Mouse (Mus musculus) skeletal muscle tissue, adult 2 months (tissue): ENCODE data around the gene Spin1.
A peak's percentile ranks its signal among the peaks of the same experiment; 100 is the strongest.
"Not testable (repeated sequence)": the region's sequence is repeated elsewhere in the genome, so short reads cannot be mapped to it uniquely, and the experiment has no call there.

ENCODE experiments used
- DNase-seq: peaks from one replicate; pipeline ENCODE4 v3.0.0-alpha.2; 2012; ENCODE audit warnings: low read depth, low spot score

Gene Spin1

GRCm38 (mm10) chr13:51100233-51101015, at the start of gene Spin1:
Gene Spin1 (plus strand): TSS chr13:51100880.
- DNase-seq, result peak; percentile 44

- no peak for DNase-seq
Measured at GRCm38 (mm10) chr13:51051016-51051415, 49.7 kb upstream of the Spin1 start.

GRCm38 (mm10) chr13:51052408-51052807, 48.3 kb upstream of the Spin1 start:
- no peak for DNase-seq

- no peak for DNase-seq
Measured at GRCm38 (mm10) chr13:51063024-51063423, 37.7 kb upstream of the Spin1 start.

- no peak for DNase-seq
Measured at GRCm38 (mm10) chr13:51063721-51064120, 37.0 kb upstream of the Spin1 start.

GRCm38 (mm10) chr13:51064429-51064828, 36.3 kb upstream of the Spin1 start:
- DNase-seq, result no peak

- peak; percentile 62 for DNase-seq
Measured at GRCm38 (mm10) chr13:51071063-51071680, 29.5 kb upstream of the Spin1 start.

- peak; percentile 35 for DNase-seq
Measured at GRCm38 (mm10) chr13:51071763-51072276, 28.9 kb upstream of the Spin1 start.

- DNase-seq, result no peak
Measured at GRCm38 (mm10) chr13:51072917-51073843, 27.5 kb upstream of the Spin1 start.

GRCm38 (mm10) chr13:51074081-51074680, 26.5 kb upstream of the Spin1 start:
- DNase-seq, result no peak

GRCm38 (mm10) chr13:51076191-51076590, 24.5 kb upstream of the Spin1 start:
- DNase-seq, result not testable (repeated sequence)

GRCm38 (mm10) chr13:51078586-51078985, 22.1 kb upstream of the Spin1 start:
- DNase-seq, result not testable (repeated sequence)

GRCm38 (mm10) chr13:51080801-51081200, 19.9 kb upstream of the Spin1 start:
- DNase-seq, result no peak

GRCm38 (mm10) chr13:51084241-51084640, 16.4 kb upstream of the Spin1 start:
- DNase-seq, result no peak

GRCm38 (mm10) chr13:51085941-51086340, 14.7 kb upstream of the Spin1 start:
- no peak for DNase-seq

GRCm38 (mm10) chr13:51087253-51087652, 13.4 kb upstream of the Spin1 start:
- DNase-seq, result no peak

- DNase-seq, result no peak
Measured at GRCm38 (mm10) chr13:51088207-51088606, 12.5 kb upstream of the Spin1 start.

GRCm38 (mm10) chr13:51089058-51089457, 11.6 kb upstream of the Spin1 start:
- DNase-seq, result no peak

- DNase-seq, result no peak
Measured at GRCm38 (mm10) chr13:51090105-51090661, 10.5 kb upstream of the Spin1 start.

GRCm38 (mm10) chr13:51093430-51093829, 7.2 kb upstream of the Spin1 start:
- DNase-seq, result no peak
